Mouse (Mus musculus) ES-E14 (cell line): ENCODE data around the gene Capg.

Experiments
- CHD2 ChIP-seq: IDR thresholded peaks from 2 replicates; pipeline ENCODE4 v1.6.1; 2014; ENCODE audit warnings: mild to moderate bottlenecking, low read depth, low read length, inconsistent platforms
- HCFC1 ChIP-seq: IDR thresholded peaks from 2 replicates; pipeline ENCODE4 v1.6.1; 2012; ENCODE audit warnings: low read length, inconsistent platforms, borderline replicate concordance; ENCODE audit not compliant: insufficient read depth

DNA sequence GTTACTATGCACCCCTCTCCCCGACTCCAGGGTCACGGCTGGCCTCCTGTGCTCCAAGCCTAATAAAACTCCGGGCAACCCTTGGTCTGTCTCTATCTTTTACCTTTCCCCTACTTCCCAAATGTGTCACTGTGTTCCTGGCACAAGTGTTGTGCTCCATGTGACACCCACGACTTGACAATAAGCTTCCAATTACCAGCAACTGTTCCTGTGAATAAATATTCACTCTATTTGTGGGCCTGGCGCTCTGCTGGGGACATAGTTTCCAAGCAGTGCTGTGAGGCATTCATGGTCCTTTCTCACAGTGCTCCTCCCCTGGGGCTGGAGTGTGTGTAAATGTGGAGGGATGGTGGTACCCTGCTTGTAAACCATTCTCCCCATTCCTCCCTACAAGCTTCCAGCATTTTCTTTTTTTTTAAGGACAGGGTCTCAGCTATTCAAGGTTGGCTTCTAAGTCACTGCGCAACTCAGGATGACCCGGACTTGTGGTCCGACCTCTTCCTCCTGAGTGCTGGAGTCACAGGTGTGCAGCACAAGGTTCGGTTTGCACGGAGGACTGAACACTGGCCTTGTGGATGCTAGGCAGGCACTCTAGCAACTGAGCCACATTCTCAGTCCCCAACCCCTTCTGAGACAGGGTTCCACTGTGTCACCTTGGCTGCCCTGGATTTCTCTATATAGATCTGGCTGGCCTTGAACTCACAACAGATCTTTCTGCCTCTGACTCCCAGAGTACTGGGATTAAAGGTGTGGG is 26.6 kb downstream of the Capg start:
- TF ChIP-seq CHD2, result no peak
- no peak for TF ChIP-seq HCFC1
